Mouse (Mus musculus) retina, postnatal 1 day (tissue): ENCODE results near the gene Fzr1.

Source experiments
- DNase-seq: peaks from one replicate; pipeline ENCODE4 v3.0.0-alpha.2; 2012

Fzr1 gene

GRCm38 (mm10) chr10:81354738-81355477 lies 23.4 kb downstream of the Fzr1 start:
- DNase-seq = no peak

GRCm38 (mm10) chr10:81351678-81352291 lies 26.5 kb downstream of the Fzr1 start:
- DNase-seq = no peak

GRCm38 (mm10) chr10:81350351-81351063 lies 27.8 kb downstream of the Fzr1 start, which contains the start of gene Hmg20b:
Hmg20b (minus strand) TSS chr10:81350480.
- DNase-seq = peak; percentile 100

GRCm38 (mm10) chr10:81349961-81350350 lies 28.4 kb downstream of the Fzr1 start:
- no peak for DNase-seq

GRCm38 (mm10) chr10:81349146-81349545 lies 29.2 kb downstream of the Fzr1 start:
- no peak for DNase-seq

- peak; percentile 81 for DNase-seq
These were observed 31.8 kb downstream of the Fzr1 start for GRCm38 (mm10) chr10:81346453-81347067.

- no peak for DNase-seq
These were observed 33.2 kb downstream of the Fzr1 start for GRCm38 (mm10) chr10:81345162-81345534.

GRCm38 (mm10) chr10:81344421-81345161 lies 33.7 kb downstream of the Fzr1 start:
- no peak for DNase-seq

GRCm38 (mm10) chr10:81342686-81343505 lies 35.4 kb downstream of the Fzr1 start, which contains the start of gene Gipc3:
Gipc3 (minus strand) TSS chr10:81343266.
- no peak for DNase-seq

- DNase-seq = peak; percentile 74
These were observed 36.9 kb downstream of the Fzr1 start for GRCm38 (mm10) chr10:81341333-81341949.

- no peak for DNase-seq
These were observed 37.6 kb downstream of the Fzr1 start for GRCm38 (mm10) chr10:81340551-81341332.

- no peak for DNase-seq
These were observed 41.8 kb downstream of the Fzr1 start for GRCm38 (mm10) chr10:81336558-81336957.

GRCm38 (mm10) chr10:81335393-81336340 lies 42.6 kb downstream of the Fzr1 start:
- no peak for DNase-seq

GRCm38 (mm10) chr10:81334324-81334723 lies 44.0 kb downstream of the Fzr1 start:
- no peak for DNase-seq

- no peak for DNase-seq
These were observed 46.0 kb downstream of the Fzr1 start for GRCm38 (mm10) chr10:81332277-81332676.

GRCm38 (mm10) chr10:81330007-81330406 lies 48.3 kb downstream of the Fzr1 start:
- no peak for DNase-seq

- no peak for DNase-seq
These were observed 48.9 kb downstream of the Fzr1 start for GRCm38 (mm10) chr10:81329194-81329975.

GRCm38 (mm10) chr10:81328386-81328785 lies 49.9 kb downstream of the Fzr1 start, which contains the start of gene Tbxa2r:
Tbxa2r (plus strand) TSS chr10:81328731.
- DNase-seq = no peak
